Comparison of ENCODE assay signal across 8 mouse cellular contexts in genomic region chr6:136980331-136980746, GRCm38 (mm10). TPM values are rescaled to one million over a fixed set of nuclear protein-coding genes. Genes with fewer than 3 reads are reported as not detected.
DNase-seq lines count a peak whose midpoint lies in the region; ATAC-seq and TF ChIP-seq lines count a peak whose summit lies in the region.

No protein-coding gene starts in this region.

- H3K36me3 ChIP-seq in hindbrain, embryonic 11.5 days (ENCODE audit: control insufficient read depth, insufficient read depth, low read length) = no peaks in the 10 kb centered on the region
- no peaks in the 10 kb centered on the region for H3K36me3 ChIP-seq in lung, embryonic 15.5 days

- H3K9ac ChIP-seq in hindbrain, embryonic 11.5 days (ENCODE audit: low read depth, low read length) = no peak overlapping the region
- H3K9ac ChIP-seq in lung, embryonic 15.5 days = no peak overlapping the region

- H3K9me3 ChIP-seq in hindbrain, embryonic 11.5 days (ENCODE audit: control insufficient read depth, low read length) = no peaks in the 10 kb centered on the region
- H3K9me3 ChIP-seq in lung, embryonic 15.5 days = no peaks in the 10 kb centered on the region

- no peak overlapping the region for H3K4me3 ChIP-seq in lung, adult 2 months (replicated peaks; ENCODE audit: extremely low read depth, low read depth, low read length)
- no peak overlapping the region for H3K4me3 ChIP-seq in hindbrain, embryonic 11.5 days (ENCODE audit: low read depth, low read length)
- no peak overlapping the region for H3K4me3 ChIP-seq in lung, embryonic 15.5 days

- no peak overlapping the region for H3K27ac ChIP-seq in hindbrain, embryonic 11.5 days (ENCODE audit: low read depth, low read length)
- H3K27ac ChIP-seq in lung, embryonic 15.5 days = peak overlapping the region; percentile 63

- TF ChIP-seq CTCF in lung, adult 2 months (IDR thresholded peaks at IDR 0.05; ENCODE audit: insufficient read depth, low read length) = peak; percentile 48; the same call in 1 of the 2 replicates

- no peaks in the 10 kb centered on the region for H3K27me3 ChIP-seq in hindbrain, embryonic 11.5 days (ENCODE audit: control insufficient read depth, insufficient read depth, low read length)
- no peaks in the 10 kb centered on the region for H3K27me3 ChIP-seq in lung, embryonic 15.5 days

- DNase-seq in lung, adult 2 months = peak; percentile 12
- DNase-seq in lung, postnatal 14 days = no peak
- DNase-seq in embryo, embryonic 11.5 days (ENCODE audit: low read depth, low spot score) = peak; percentile 23
- DNase-seq in hindbrain, embryonic 11.5 days (ENCODE audit: low spot score) = peak; percentile 53
- DNase-seq in retina, embryonic 14.5 days (ENCODE audit: low spot score) = peak; percentile 69
- no peak for DNase-seq in urinary bladder, postnatal 36 days (ENCODE audit: low spot score in 2 of 2)
- DNase-seq in urinary bladder, postnatal 25 days (ENCODE audit: low spot score) = no peak

- no peak overlapping the region for H3K4me2 ChIP-seq in hindbrain, embryonic 11.5 days (replicated peaks; ENCODE audit: low read depth, low read length)
- peak overlapping the region; percentile 36; the same call in 1 of the 2 replicates for H3K4me2 ChIP-seq in lung, embryonic 15.5 days

- ATAC-seq in hindbrain, embryonic 11.5 days (ENCODE audit: low FRiP score) = peak; percentile 53; the same call in 1 of the 2 replicates
- ATAC-seq in lung, embryonic 15.5 days (ENCODE audit: borderline replicate concordance, extremely low read depth, low FRiP score, low TSS enrichment) = peak; percentile 75

- no peak for TF ChIP-seq POLR2A in lung, adult 2 months (IDR thresholded peaks at IDR 0.05; ENCODE audit: borderline replicate concordance, extremely low read depth, low read depth, low read length)

- peaks cover 3% of the 10 kb centered on the region for H3K4me1 ChIP-seq in lung, adult 2 months (ENCODE audit: control insufficient read depth, insufficient read depth, low read length)
- no peaks in the 10 kb centered on the region for H3K4me1 ChIP-seq in hindbrain, embryonic 11.5 days (replicated peaks; ENCODE audit: control insufficient read depth, insufficient read depth, low read length)
- H3K4me1 ChIP-seq in lung, embryonic 15.5 days = peaks cover 6% of the 10 kb centered on the region

- WGBS in lung, adult 2 months = 11% methylated on average over 3 of the region's 3 CpGs
- WGBS in hindbrain, embryonic 11.5 days = 37% methylated on average over 3 of the region's 3 CpGs
- 15% methylated on average over 3 of the region's 3 CpGs for WGBS in lung, embryonic 15.5 days

RNA-seq across cellular contexts. Expression of gene Arhgdib, which starts 38.6 kb away (rescaled TPM):
- polyA plus RNA-seq in lung, adult 2 months (2012; rRNA removed) = 55.5 and 82.9 TPM in 2 replicates
- 34.2 and 37.3 TPM in 2 replicates for polyA plus RNA-seq in hindbrain, embryonic 11.5 days (2014; fragmentation: Nextera tagmentation; extraction: Ambion mirVana)
- 69.8 and 82.9 TPM in 2 replicates for polyA plus RNA-seq in lung, embryonic 15.5 days (2015; fragmentation: Nextera tagmentation; extraction: Ambion mirVana)

RNA-seq across cellular contexts. Expression of gene Pde6h, which starts 56.7 kb away (rescaled TPM):
- 0.02 and 0.20 TPM in 2 replicates for polyA plus RNA-seq in lung, adult 2 months (2012; rRNA removed)
- polyA plus RNA-seq in hindbrain, embryonic 11.5 days (2014; fragmentation: Nextera tagmentation; extraction: Ambion mirVana) = not detected in 2 replicates
- 0.47 TPM in 1 of 2 replicates, not detected in the other for polyA plus RNA-seq in lung, embryonic 15.5 days (2015; fragmentation: Nextera tagmentation; extraction: Ambion mirVana)

RNA-seq across cellular contexts. Expression of gene Erp27, which starts 58.4 kb away (rescaled TPM):
- polyA plus RNA-seq in lung, adult 2 months (2012; rRNA removed) = 0.26 TPM in 1 of 2 replicates, not detected in the other
- polyA plus RNA-seq in hindbrain, embryonic 11.5 days (2014; fragmentation: Nextera tagmentation; extraction: Ambion mirVana) = 0.34 TPM in 1 of 2 replicates, not detected in the other
- 0.40 and 0.62 TPM in 2 replicates for polyA plus RNA-seq in lung, embryonic 15.5 days (2015; fragmentation: Nextera tagmentation; extraction: Ambion mirVana)

Comparison
In these comparisons a context has a peak if more than half of its experiments do, and no peak if none do; other contexts are left out.
1. DNase-seq: peak in lung, adult 2 months (single experiment), embryo, embryonic 11.5 days (single experiment), hindbrain, embryonic 11.5 days (single experiment) and retina, embryonic 14.5 days (single experiment); none in lung, postnatal 14 days (single experiment), urinary bladder, postnatal 36 days (0 of 2) and urinary bladder, postnatal 25 days (single experiment).